Mouse (Mus musculus): ENCODE data around the gene Tmtc2. TPM values are rescaled to one million over a fixed set of nuclear protein-coding genes. Genes with fewer than 3 reads are reported as not detected.

Gene Tmtc2
- polyA plus RNA-seq, 1 experiment: 0.10 TPM

DNA sequence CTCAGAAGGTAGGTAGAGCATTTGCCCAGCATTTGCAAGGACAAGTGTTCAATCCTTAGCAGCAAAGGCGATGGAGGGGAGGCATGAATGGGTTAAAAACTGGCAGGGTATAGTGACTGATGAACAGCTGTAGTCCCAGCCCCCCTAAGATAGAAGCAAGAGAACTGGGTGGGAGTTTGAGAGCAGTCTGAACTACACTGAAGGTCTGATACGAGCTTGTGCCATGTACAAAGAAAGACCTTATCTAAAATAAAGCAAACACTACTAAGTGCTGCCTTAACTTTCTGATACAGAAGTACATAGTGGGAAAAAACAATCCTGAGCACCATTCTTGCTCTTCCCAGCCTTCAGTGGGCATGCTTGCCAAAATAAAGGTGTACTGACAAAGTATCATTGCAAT, 20.1 kb downstream of the Tmtc2 start:
- no peaks in the 10 kb centered on the region for H3K27me3 ChIP-seq (replicated peaks)
- no peaks in the 10 kb centered on the region for H3K9me3 ChIP-seq
- no peak for TF ChIP-seq FLI1 (IDR thresholded peaks at IDR 0.05; ENCODE audit: low read length)
- TF ChIP-seq GATA1 (IDR thresholded peaks at IDR 0.05; ENCODE audit: borderline replicate concordance, low read length): no peak
- H3K4me3 ChIP-seq (replicated peaks): no peak overlapping the region
- no peaks in the 10 kb centered on the region for H3K36me3 ChIP-seq (replicated peaks; ENCODE audit: low read length)
- peaks cover 4% of the 10 kb centered on the region for H3K4me1 ChIP-seq

DNA sequence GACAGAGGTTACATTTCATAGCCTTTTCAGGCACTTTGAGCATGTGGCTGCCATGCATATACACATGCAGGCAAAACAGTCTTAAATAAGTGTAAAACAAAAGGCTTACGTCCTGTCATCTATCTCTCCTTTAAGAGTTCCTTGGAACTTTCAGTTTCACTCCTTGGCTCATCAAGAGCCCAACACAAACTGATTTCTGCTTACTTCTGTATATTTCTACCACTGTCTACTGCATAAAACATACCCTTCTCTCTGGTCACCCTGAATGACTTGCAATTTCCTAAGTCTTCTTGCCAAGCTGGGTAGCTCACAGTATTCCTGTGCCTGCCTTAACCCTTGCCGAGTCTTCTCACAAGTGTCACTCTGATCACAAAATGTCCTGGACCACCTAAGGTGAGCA, 26.2 kb downstream of the Tmtc2 start:
- Histone ChIP-seq H3K4me3 (replicated peaks) (no peak overlapping the region), H3K36me3 (replicated peaks; ENCODE audit: low read length) (no peaks in the 10 kb centered on the region), H3K9me3 (no peaks in the 10 kb centered on the region), H3K27me3 (replicated peaks) (no peaks in the 10 kb centered on the region), H3K4me1 (no peaks in the 10 kb centered on the region)
- TF ChIP-seq FLI1 (IDR thresholded peaks at IDR 0.05; ENCODE audit: low read length) (no peak), GATA1 (IDR thresholded peaks at IDR 0.05; ENCODE audit: borderline replicate concordance, low read length) (no peak)

DNA sequence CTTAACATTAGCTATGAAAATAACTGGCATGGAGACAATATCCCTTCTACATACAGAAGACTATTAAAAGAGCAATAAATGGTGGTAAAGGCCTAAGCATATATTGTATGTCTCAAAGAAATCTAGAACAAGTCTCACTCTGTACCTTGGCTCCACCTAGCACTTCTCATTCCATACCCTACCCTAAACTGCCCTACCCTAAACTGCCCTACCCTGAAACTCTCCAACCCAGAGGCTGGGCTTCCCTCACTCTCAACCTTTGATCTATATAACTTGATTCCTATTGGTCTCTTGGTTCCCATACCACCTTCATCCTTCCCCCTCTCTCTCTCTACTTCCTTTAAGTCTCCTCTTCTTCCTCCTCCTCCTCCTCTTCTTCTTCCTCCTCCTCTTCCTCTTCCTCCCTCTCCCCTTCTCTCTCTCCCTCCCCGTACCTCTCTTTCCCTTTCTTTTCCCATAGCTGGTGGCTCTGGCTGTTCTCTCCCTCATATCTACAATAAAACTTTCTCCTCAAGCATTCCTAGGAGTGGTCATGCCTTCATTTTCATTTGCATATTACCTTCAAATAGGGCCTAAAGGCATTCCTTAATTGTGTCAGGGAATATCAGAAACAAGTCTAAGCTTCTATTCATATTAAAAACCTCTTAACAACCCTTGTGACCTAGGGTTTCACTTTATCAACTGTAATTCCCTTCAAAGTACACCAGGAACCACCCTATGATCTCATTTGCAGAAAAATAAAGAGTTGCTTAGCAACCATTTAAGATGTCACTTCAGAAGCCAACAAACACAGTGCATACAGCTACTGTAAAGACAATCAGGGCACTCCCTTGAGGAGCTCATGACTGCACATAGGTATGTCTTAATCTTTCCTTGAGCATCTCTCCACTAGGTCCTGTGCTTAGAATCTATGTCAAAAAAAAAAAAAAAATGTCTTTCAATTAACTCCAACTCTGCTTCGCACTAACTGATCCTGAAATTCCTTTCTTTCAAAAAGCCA, 29.9 kb downstream of the Tmtc2 start:
- Histone ChIP-seq H3K4me3 (replicated peaks) (no peak overlapping the region), H3K4me1 (no peaks in the 10 kb centered on the region), H3K36me3 (replicated peaks; ENCODE audit: low read length) (no peaks in the 10 kb centered on the region), H3K27me3 (replicated peaks) (no peaks in the 10 kb centered on the region), H3K9me3 (no peaks in the 10 kb centered on the region)
- no peak for TF ChIP-seq GATA1 (IDR thresholded peaks at IDR 0.05; ENCODE audit: borderline replicate concordance, low read length)
- TF ChIP-seq FLI1 (IDR thresholded peaks at IDR 0.05; ENCODE audit: low read length): no peak

DNA sequence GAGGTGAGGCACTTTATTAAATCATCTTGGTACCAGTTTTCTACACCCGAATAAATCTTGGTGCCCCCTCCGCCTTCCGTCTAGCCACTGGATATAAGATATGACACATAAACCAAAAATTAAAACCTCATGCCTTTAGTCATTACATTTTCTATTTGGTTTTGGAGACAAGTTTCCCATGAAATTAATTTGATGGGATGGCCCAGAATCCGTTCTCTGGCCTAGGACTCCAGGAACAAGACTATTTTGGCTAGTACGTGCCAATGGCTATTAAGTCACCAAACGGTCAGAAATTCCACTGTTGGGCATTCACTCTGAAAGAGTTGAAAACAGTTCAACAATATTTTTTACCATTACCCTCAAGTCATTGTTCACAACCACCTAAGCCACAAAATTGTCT, 32.2 kb downstream of the Tmtc2 start:
- H3K36me3 ChIP-seq (replicated peaks; ENCODE audit: low read length): no peaks in the 10 kb centered on the region
- TF ChIP-seq GATA1 (IDR thresholded peaks at IDR 0.05; ENCODE audit: borderline replicate concordance, low read length): no peak
- no peak for TF ChIP-seq FLI1 (IDR thresholded peaks at IDR 0.05; ENCODE audit: low read length)
- H3K9me3 ChIP-seq: no peaks in the 10 kb centered on the region
- H3K4me1 ChIP-seq: no peaks in the 10 kb centered on the region
- H3K27me3 ChIP-seq (replicated peaks): no peaks in the 10 kb centered on the region
- no peak overlapping the region for H3K4me3 ChIP-seq (replicated peaks)

DNA sequence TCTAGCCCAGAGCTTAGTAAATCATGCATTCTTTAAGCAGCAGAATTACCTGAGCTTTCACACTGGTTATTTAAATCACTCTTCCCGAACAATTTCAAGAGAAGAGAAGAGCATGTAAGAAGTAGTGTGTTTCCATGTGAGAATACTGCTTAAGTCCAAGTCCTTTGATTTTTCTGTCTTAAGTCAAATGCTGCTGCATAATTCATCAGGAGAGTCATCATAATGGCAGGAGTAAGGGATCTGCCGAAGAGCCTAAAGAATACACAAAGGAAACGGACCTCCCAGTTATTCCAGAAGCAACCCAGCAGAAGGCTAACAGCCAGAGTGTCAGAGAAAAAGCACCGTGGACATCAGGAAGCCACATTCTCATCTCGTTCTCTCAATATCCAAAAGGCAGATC, 34.6 kb downstream of the Tmtc2 start:
- TF ChIP-seq FLI1 (IDR thresholded peaks at IDR 0.05; ENCODE audit: low read length) (no peak), GATA1 (IDR thresholded peaks at IDR 0.05; ENCODE audit: borderline replicate concordance, low read length) (no peak)
- no peaks in the 10 kb centered on the region for H3K4me1 ChIP-seq
- H3K36me3 ChIP-seq (replicated peaks; ENCODE audit: low read length): no peaks in the 10 kb centered on the region
- no peak overlapping the region for H3K4me3 ChIP-seq (replicated peaks)
- H3K9me3 ChIP-seq: no peaks in the 10 kb centered on the region
- H3K27me3 ChIP-seq (replicated peaks): no peaks in the 10 kb centered on the region

DNA sequence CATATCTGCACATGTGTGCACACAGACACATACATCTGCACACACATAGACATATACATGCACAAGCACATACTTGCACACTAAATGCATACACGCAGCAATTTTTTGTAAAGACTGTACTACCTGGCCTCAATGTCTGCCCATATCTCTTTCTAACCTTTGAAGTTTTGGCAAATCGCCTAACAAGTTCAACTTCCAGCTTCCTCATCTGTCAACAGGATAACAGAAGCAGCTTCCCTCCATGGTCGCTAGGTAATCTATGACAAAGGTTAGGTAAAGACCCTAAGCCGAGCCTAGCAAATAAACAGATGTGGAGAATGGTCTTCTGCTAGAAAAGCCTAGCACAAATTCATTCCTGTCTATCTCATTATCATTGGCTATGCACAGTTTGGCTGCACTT, 37.3 kb downstream of the Tmtc2 start:
- H3K36me3 ChIP-seq (replicated peaks; ENCODE audit: low read length): no peaks in the 10 kb centered on the region
- TF ChIP-seq GATA1 (IDR thresholded peaks at IDR 0.05; ENCODE audit: borderline replicate concordance, low read length) (no peak), FLI1 (IDR thresholded peaks at IDR 0.05; ENCODE audit: low read length) (no peak)
- H3K4me3 ChIP-seq (replicated peaks): no peak overlapping the region
- no peaks in the 10 kb centered on the region for H3K4me1 ChIP-seq
- no peaks in the 10 kb centered on the region for H3K27me3 ChIP-seq (replicated peaks)
- no peaks in the 10 kb centered on the region for H3K9me3 ChIP-seq

DNA sequence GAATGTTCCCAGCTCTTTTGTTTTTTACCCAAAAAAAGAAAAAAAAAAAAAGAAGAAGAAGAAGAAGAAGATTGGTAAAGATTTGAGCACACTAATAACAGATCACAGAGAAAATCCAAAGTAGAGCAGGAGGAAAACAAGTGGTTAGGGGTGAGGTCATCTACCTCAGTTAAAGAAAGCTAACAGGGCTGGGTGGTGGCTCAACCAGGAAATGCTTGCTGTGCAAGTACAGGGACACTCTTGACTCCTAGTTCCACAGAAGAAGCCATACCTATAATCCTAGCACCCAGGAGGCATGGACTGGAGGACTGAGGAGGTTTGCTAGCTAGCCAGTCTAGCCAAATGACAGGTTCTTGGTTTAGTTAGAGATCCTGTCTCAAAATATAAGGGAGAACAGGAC, 38.4 kb downstream of the Tmtc2 start:
- no peak overlapping the region for H3K4me3 ChIP-seq (replicated peaks)
- no peaks in the 10 kb centered on the region for H3K36me3 ChIP-seq (replicated peaks; ENCODE audit: low read length)
- H3K4me1 ChIP-seq: no peaks in the 10 kb centered on the region
- TF ChIP-seq FLI1 (IDR thresholded peaks at IDR 0.05; ENCODE audit: low read length): no peak
- no peak for TF ChIP-seq GATA1 (IDR thresholded peaks at IDR 0.05; ENCODE audit: borderline replicate concordance, low read length)
- no peaks in the 10 kb centered on the region for H3K27me3 ChIP-seq (replicated peaks)
- no peaks in the 10 kb centered on the region for H3K9me3 ChIP-seq

DNA sequence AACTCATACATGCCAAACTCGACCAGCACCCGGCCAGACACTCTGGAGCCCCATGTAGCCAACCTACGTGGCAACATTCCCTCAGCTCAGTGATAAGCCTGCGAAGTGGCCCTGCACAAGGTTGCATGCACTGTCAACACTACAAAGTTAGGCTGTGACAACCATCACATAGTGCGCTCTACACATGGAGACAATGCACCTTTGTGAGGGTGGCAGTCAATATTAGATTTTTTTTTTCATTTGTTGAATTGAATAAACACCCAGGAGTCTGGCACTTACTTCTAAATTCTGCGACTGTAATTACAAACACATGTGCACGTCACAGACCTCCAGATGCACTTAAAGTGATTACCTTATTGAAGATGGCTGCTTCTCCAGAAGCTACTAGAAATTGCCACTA, 41.5 kb downstream of the Tmtc2 start:
- Histone ChIP-seq H3K4me1 (no peaks in the 10 kb centered on the region), H3K27me3 (replicated peaks) (no peaks in the 10 kb centered on the region), H3K4me3 (replicated peaks) (no peak overlapping the region), H3K36me3 (replicated peaks; ENCODE audit: low read length) (no peaks in the 10 kb centered on the region), H3K9me3 (no peaks in the 10 kb centered on the region)
- TF ChIP-seq GATA1 (IDR thresholded peaks at IDR 0.05; ENCODE audit: borderline replicate concordance, low read length) (no peak), FLI1 (IDR thresholded peaks at IDR 0.05; ENCODE audit: low read length) (no peak)

DNA sequence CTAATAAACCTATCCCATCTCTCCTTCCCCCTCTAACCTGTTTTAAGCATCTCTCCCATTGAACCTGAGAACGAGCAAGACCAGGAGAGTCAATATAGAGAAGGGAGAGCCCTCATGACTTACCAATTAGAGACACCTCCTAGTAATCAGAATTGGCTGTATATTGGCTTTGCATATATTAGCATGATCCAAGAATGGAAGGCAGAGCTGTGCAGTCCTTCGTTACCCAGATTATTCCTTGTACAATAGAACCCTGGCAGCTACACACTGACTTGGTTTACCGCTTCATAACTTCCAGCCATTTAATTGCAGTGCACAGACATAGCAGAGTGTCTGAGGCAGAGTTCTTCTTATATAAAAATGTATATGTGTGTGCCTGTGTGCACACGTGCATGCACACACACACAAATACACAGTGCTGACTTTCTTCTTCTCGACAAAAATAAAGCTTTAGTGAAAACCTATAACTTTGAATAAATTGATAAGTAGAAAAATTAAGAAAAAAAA, 42.2 kb downstream of the Tmtc2 start:
- H3K4me3 ChIP-seq (replicated peaks): no peak overlapping the region
- no peaks in the 10 kb centered on the region for H3K27me3 ChIP-seq (replicated peaks)
- no peaks in the 10 kb centered on the region for H3K9me3 ChIP-seq
- TF ChIP-seq GATA1 (IDR thresholded peaks at IDR 0.05; ENCODE audit: borderline replicate concordance, low read length): no peak
- TF ChIP-seq FLI1 (IDR thresholded peaks at IDR 0.05; ENCODE audit: low read length): no peak
- no peaks in the 10 kb centered on the region for H3K4me1 ChIP-seq
- H3K36me3 ChIP-seq (replicated peaks; ENCODE audit: low read length): no peaks in the 10 kb centered on the region

All from megakaryocyte, embryonic 14.5 days (primary cell).